Mouse (Mus musculus): ENCODE results near the gene Olfr933. TPM values are rescaled to one million over a fixed set of nuclear protein-coding genes. Genes with fewer than 3 reads are reported as not detected.

Olfr933 gene
- total RNA-seq (2021) = 0.19 and 0.38 TPM in 2 replicates
- long read RNA-seq, experiment 1 = 0 reads
- long read RNA-seq, experiment 2 = 0 reads

DNA sequence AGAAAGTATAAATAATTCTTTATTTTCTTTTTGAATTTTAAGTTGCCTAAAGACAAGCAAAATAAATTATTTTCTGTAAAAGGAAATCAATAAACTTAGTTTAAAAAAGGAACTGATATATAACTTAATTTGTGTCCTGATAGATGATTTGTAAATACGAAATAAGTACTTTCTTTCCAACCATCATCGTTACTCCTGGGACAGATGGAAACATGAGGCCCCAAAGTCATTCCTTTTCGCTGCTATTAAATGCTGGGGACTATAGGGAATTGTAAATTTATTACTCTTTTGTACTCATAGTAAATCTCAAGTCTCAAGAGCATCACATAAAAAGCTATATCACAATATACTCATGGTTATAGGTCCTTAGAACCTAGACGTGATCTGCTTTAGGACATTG lies at the start of gene Olfr933:
Olfr933 (plus strand) TSS at position 301 of the 400 bp plus-strand sequence.
- no peak for DNase-seq

DNA sequence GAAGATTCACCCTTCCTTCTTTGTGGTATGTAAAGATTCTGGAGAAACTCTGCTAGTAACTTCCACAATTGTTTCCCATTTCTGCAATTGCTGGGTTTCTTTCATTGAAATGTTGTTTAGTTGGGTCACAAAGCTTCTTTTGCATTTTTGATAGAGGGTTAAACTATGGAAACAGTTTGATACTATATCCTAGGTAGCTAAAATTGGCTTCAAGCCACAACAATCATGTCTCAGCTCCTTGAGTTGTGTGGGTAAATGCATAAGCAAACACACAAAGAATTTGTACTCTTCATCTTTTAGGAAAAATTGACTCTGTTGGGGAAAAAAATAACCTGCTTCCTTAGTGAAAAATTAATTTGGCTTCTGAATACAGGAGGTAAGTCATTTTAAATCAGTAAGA lies 42.6 kb upstream of the Olfr933 start, which contains the start of gene Olfr930:
Olfr930 (plus strand) TSS at position 301 of the 400 bp plus-strand sequence.
- DNase-seq = no peak

DNA sequence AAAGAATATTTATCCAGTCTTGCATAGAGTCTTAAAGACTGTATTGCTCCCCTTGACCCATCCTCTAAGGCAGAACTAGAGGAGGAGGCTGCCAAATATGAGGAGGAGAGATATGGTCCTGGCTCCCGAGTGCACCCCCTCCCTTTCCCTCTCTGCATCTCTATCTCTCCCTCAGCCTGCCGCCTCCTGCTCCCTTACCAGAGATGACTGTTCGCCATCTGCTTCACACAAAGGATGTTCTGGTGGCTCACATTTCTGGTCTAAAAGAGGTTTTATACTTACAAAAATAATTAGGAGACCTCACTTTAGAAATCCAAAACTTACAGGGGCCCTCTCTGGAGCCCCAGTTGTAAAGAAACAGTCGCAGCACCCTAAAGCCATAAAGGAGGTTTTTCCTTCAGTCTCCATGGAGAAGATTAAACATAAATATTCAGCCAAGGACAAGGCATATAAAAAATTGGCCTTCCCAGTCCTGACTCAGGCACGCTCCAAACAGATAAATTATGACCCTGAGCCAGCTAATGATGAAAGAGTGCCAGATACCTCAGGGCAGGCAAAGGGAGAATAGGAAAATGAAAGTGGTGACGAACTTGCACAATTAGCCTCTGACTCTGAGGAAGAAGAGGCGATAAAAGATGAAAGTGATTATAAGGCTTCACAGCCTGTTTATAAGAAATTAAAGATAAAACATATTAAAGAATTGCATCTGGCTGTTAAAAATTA lies 18.6 kb upstream of the Olfr933 start:
- peak; percentile 49 for DNase-seq

DNA sequence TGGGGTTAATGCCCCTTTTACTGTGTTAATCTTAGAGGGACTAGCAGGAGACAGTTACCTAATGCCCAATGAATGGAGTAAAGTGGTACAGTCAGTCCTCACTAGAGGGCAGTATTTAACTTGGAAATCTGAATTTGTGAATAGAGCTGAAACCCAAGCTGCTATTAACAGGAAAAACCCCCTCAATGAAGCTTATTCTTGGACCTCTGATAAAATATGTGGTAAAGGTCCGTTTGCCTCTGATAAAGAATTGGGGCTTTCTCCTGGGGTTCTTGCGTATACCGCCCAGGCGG lies 18.0 kb upstream of the Olfr933 start:
- DNase-seq = no peak

DNA sequence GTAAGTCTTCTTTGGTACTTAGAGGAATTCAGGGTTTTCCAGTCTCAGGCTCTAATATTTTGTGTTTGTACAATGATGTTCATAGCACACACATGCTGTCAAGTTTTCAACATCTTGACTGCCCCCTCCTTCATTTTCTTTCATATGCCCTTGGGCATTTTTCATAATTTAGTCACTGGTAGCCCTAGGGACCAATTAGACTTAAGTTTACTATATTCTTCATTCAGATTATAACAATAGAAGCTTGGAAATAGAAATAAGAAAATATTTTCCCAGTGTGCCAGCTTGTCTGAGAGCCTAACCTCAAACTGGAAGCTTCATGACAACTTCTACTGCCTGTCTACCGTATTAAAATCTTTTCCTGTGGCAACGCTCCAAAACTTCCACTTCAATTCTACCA lies 16.1 kb downstream of the Olfr933 start, which contains the start of gene Olfr934:
Olfr934 (minus strand) TSS at position 101 of the 400 bp plus-strand sequence.
- no peak for DNase-seq

DNA sequence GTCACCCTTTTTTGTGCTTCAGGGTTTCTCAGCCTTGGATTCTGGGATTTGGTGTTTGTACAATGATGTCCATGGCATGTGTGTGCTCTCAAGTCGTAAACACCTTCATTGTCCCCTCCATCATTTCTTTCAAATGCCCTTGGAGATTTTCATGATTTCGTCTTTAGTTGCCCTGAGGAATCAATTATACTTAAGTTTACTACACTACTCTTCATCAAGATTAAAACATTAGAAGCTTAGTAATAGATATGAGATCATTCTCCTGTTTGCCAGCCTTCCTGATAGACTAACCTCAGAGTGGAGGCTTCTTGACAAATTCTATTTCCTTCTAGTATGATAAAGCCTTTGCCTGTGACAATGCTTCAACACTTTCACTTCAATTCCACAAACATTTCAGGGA lies 27.5 kb downstream of the Olfr933 start, which contains the start of gene Olfr935:
Olfr935 (minus strand) TSS at position 101 of the 400 bp plus-strand sequence.
- no peak for DNase-seq

DNA sequence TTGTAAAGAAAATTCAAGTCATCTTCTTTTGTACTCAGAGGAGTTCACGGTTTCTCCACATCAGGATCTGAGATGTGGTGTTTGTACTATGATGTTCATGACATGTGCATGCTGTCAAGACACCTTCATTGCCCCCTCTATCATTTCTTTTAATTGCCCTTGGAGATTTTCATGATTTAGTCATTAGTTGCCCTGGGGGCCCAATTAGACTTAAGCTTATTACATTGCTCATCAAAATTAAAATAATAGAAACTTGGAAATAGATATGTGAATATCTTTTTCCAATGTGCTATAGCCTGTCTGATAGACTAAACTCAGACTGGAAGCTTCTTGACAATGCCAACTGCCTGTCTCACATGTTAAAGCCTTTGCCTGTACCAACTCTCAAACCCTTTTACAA lies 51.2 kb downstream of the Olfr933 start, which contains the start of gene Olfr146:
Olfr146 (minus strand) TSS at position 101 of the 400 bp plus-strand sequence.
- DNase-seq = no peak

Other genes starting within 250 kb of the Olfr933 start
- gene Olfr920, start 220.0 kb upstream of the Olfr933 start, total RNA-seq (2021) = 0.11 and 0.26 TPM in 2 replicates
- not detected in 2 replicates for gene Olfr921, start 199.2 kb upstream of the Olfr933 start, total RNA-seq (2021)
- not detected in 2 replicates for gene Olfr922, start 157.7 kb upstream of the Olfr933 start, total RNA-seq (2021)
- not detected in 2 replicates for gene Olfr923, start 145.8 kb upstream of the Olfr933 start, total RNA-seq (2021)
- not detected in 2 replicates for gene Olfr924, start 127.9 kb upstream of the Olfr933 start, total RNA-seq (2021)
- gene Olfr26, start 117.3 kb upstream of the Olfr933 start, total RNA-seq (2021) = not detected in 2 replicates
- gene Olfr926, start 95.2 kb upstream of the Olfr933 start, total RNA-seq (2021) = not detected in 2 replicates
- gene Olfr930, start 42.5 kb upstream of the Olfr933 start, total RNA-seq (2021) = not detected in 2 replicates
- gene Olfr934, start 16.0 kb downstream of the Olfr933 start, total RNA-seq (2021) = not detected in 2 replicates
- not detected in 2 replicates for gene Olfr935, start 27.4 kb downstream of the Olfr933 start, total RNA-seq (2021)
- gene Olfr146, start 51.1 kb downstream of the Olfr933 start, total RNA-seq (2021) = not detected in 2 replicates
- gene Olfr937, start 92.6 kb downstream of the Olfr933 start, total RNA-seq (2021) = not detected in 2 replicates
- not detected in 2 replicates for gene Olfr938, start 106.6 kb downstream of the Olfr933 start, total RNA-seq (2021)
- gene Olfr27, start 155.8 kb downstream of the Olfr933 start, total RNA-seq (2021) = not detected in 2 replicates
- not detected in 2 replicates for gene Olfr943, start 194.0 kb downstream of the Olfr933 start, total RNA-seq (2021)
- not detected in 2 replicates for gene Olfr944, start 229.6 kb downstream of the Olfr933 start, total RNA-seq (2021)

Data from adrenal gland, postnatal 14 days (tissue).